Mouse (Mus musculus): ENCODE results near the gene Borcs8. TPM values are rescaled to one million over a fixed set of nuclear protein-coding genes. Genes with fewer than 3 reads are reported as not detected.

The Borcs8 gene
- polyA plus RNA-seq, 1 experiment from 2014 or later, result 60.0 TPM

- Histone ChIP-seq H3K27ac (ENCODE audit: low read length) (no peak overlapping the region), H3K4me3 (replicated peaks; ENCODE audit: low read length) (no peak overlapping the region), H3K36me3 (ENCODE audit: control insufficient read depth, insufficient read depth) (no peaks in the 10 kb centered on the region), H3K4me1 (replicated peaks; ENCODE audit: control insufficient read depth, insufficient read depth, low read length) (no peaks in the 10 kb centered on the region), H3K9me3 (ENCODE audit: control insufficient read depth, low read length) (no peaks in the 10 kb centered on the region), H3K27me3 (replicated peaks; ENCODE audit: control insufficient read depth, insufficient read depth, low read length) (no peaks in the 10 kb centered on the region), H3K9ac (replicated peaks; ENCODE audit: low read depth, low read length) (no peak overlapping the region), H3K4me2 (ENCODE audit: low read length) (no peak overlapping the region)
- no peak for ATAC-seq
- WGBS, result 55% methylated on average over 7 of the region's 7 CpGs
Observed at GRCm38 (mm10) chr8:70188707-70189106, 49.4 kb downstream of the Borcs8 start.

- WGBS, result 76% methylated on average over 5 of the region's 5 CpGs
- Histone ChIP-seq H3K4me1 (replicated peaks; ENCODE audit: control insufficient read depth, insufficient read depth, low read length) (no peaks in the 10 kb centered on the region), H3K4me2 (ENCODE audit: low read length) (no peak overlapping the region), H3K9ac (replicated peaks; ENCODE audit: low read depth, low read length) (no peak overlapping the region), H3K27ac (ENCODE audit: low read length) (no peak overlapping the region), H3K36me3 (ENCODE audit: control insufficient read depth, insufficient read depth) (no peaks in the 10 kb centered on the region), H3K27me3 (replicated peaks; ENCODE audit: control insufficient read depth, insufficient read depth, low read length) (no peaks in the 10 kb centered on the region), H3K9me3 (ENCODE audit: control insufficient read depth, low read length) (no peaks in the 10 kb centered on the region), H3K4me3 (replicated peaks; ENCODE audit: low read length) (no peak overlapping the region)
- ATAC-seq, result no peak
Observed at GRCm38 (mm10) chr8:70193238-70193637, 53.9 kb downstream of the Borcs8 start.

GRCm38 (mm10) chr8:70194191-70194590, 54.9 kb downstream of the Borcs8 start:
- no peak overlapping the region for H3K4me2 ChIP-seq (ENCODE audit: low read length)
- H3K9ac ChIP-seq (replicated peaks; ENCODE audit: low read depth, low read length), result no peak overlapping the region
- H3K4me3 ChIP-seq (replicated peaks; ENCODE audit: low read length), result no peak overlapping the region
- H3K27ac ChIP-seq (ENCODE audit: low read length), result no peak overlapping the region
- H3K9me3 ChIP-seq (ENCODE audit: control insufficient read depth, low read length), result no peaks in the 10 kb centered on the region
- no peaks in the 10 kb centered on the region for H3K36me3 ChIP-seq (ENCODE audit: control insufficient read depth, insufficient read depth)
- no peaks in the 10 kb centered on the region for H3K27me3 ChIP-seq (replicated peaks; ENCODE audit: control insufficient read depth, insufficient read depth, low read length)
- H3K4me1 ChIP-seq (replicated peaks; ENCODE audit: control insufficient read depth, insufficient read depth, low read length), result no peaks in the 10 kb centered on the region
- ATAC-seq, result no peak
- WGBS, result 85% methylated on average over 3 of the region's 3 CpGs

- Histone ChIP-seq H3K9ac (replicated peaks; ENCODE audit: low read depth, low read length) (no peak overlapping the region), H3K27me3 (replicated peaks; ENCODE audit: control insufficient read depth, insufficient read depth, low read length) (no peaks in the 10 kb centered on the region), H3K9me3 (ENCODE audit: control insufficient read depth, low read length) (no peaks in the 10 kb centered on the region), H3K4me1 (replicated peaks; ENCODE audit: control insufficient read depth, insufficient read depth, low read length) (peaks cover 9% of the 10 kb centered on the region; the same call in 1 of the 2 replicates), H3K36me3 (ENCODE audit: control insufficient read depth, insufficient read depth) (no peaks in the 10 kb centered on the region), H3K4me2 (ENCODE audit: low read length) (no peak overlapping the region), H3K27ac (ENCODE audit: low read length) (no peak overlapping the region), H3K4me3 (replicated peaks; ENCODE audit: low read length) (no peak overlapping the region)
- 80% methylated on average over 2 of the region's 2 CpGs for WGBS
- no peak for ATAC-seq
Observed at GRCm38 (mm10) chr8:70195762-70196161, 56.5 kb downstream of the Borcs8 start.

Small RNA genes within 50 kb of the gene (microRNA-seq; reads per million reads assigned to microRNA genes)
- 4.4 reads per million, percentile 19 among the genes with 10 or more reads in this experiment for gene Mir7066

Other genes with a start within 250 kb of the Borcs8 start
- 2.7 and 2.8 TPM in 2 replicates for gene Tssk6, start 237.3 kb upstream of the Borcs8 start, polyA plus RNA-seq (2015; fragmentation: Nextera tagmentation; extraction: Ambion mirVana)
- 144 and 145 TPM in 2 replicates for gene Ndufa13, start 236.9 kb upstream of the Borcs8 start, polyA plus RNA-seq (2015; fragmentation: Nextera tagmentation; extraction: Ambion mirVana)
- 6.7 and 10.1 TPM in 2 replicates for gene Yjefn3, start 236.8 kb upstream of the Borcs8 start, polyA plus RNA-seq (2015; fragmentation: Nextera tagmentation; extraction: Ambion mirVana)
- 22.6 and 23.5 TPM in 2 replicates for gene Gatad2a, start 143.1 kb upstream of the Borcs8 start, polyA plus RNA-seq (2015; fragmentation: Nextera tagmentation; extraction: Ambion mirVana)
- 85.6 and 93.5 TPM in 2 replicates for gene Mau2, start 96.8 kb upstream of the Borcs8 start, polyA plus RNA-seq (2015; fragmentation: Nextera tagmentation; extraction: Ambion mirVana)
- gene Sugp1, start 96.7 kb upstream of the Borcs8 start, polyA plus RNA-seq (2015; fragmentation: Nextera tagmentation; extraction: Ambion mirVana), result 59.2 and 67.5 TPM in 2 replicates
- gene Tm6sf2, start 66.6 kb upstream of the Borcs8 start, polyA plus RNA-seq (2015; fragmentation: Nextera tagmentation; extraction: Ambion mirVana), result 1.0 and 1.2 TPM in 2 replicates
- 0.25 and 0.63 TPM in 2 replicates for gene Hapln4, start 56.0 kb upstream of the Borcs8 start, polyA plus RNA-seq (2015; fragmentation: Nextera tagmentation; extraction: Ambion mirVana)
- gene Ncan, start 18.6 kb upstream of the Borcs8 start, polyA plus RNA-seq (2015; fragmentation: Nextera tagmentation; extraction: Ambion mirVana), result 145 and 166 TPM in 2 replicates
- gene Nr2c2ap, start 8.2 kb upstream of the Borcs8 start, polyA plus RNA-seq (2015; fragmentation: Nextera tagmentation; extraction: Ambion mirVana), result 44.0 and 44.8 TPM in 2 replicates
- 10.5 and 14.4 TPM in 2 replicates for gene Rfxank, start 345 bp upstream of the Borcs8 start, polyA plus RNA-seq (2015; fragmentation: Nextera tagmentation; extraction: Ambion mirVana)
- 0.34 and 0.81 TPM in 2 replicates for gene Mef2b, start 212 bp downstream of the Borcs8 start, polyA plus RNA-seq (2015; fragmentation: Nextera tagmentation; extraction: Ambion mirVana)
- gene Tmem161a, start 32.9 kb downstream of the Borcs8 start, polyA plus RNA-seq (2015; fragmentation: Nextera tagmentation; extraction: Ambion mirVana), result 58.4 and 67.7 TPM in 2 replicates
- 4.0 and 7.2 TPM in 2 replicates for gene Slc25a42, start 72.8 kb downstream of the Borcs8 start, polyA plus RNA-seq (2015; fragmentation: Nextera tagmentation; extraction: Ambion mirVana)
- 87.6 and 104 TPM in 2 replicates for gene Sugp2, start 94.7 kb downstream of the Borcs8 start, polyA plus RNA-seq (2015; fragmentation: Nextera tagmentation; extraction: Ambion mirVana)
- 101 and 109 TPM in 2 replicates for gene Armc6, start 95.0 kb downstream of the Borcs8 start, polyA plus RNA-seq (2015; fragmentation: Nextera tagmentation; extraction: Ambion mirVana)
- gene Homer3, start 143.3 kb downstream of the Borcs8 start, polyA plus RNA-seq (2015; fragmentation: Nextera tagmentation; extraction: Ambion mirVana), result 47.2 and 49.4 TPM in 2 replicates
- 53.7 and 57.5 TPM in 2 replicates for gene Ddx49, start 163.0 kb downstream of the Borcs8 start, polyA plus RNA-seq (2015; fragmentation: Nextera tagmentation; extraction: Ambion mirVana)
- 270 and 273 TPM in 2 replicates for gene Cope, start 163.0 kb downstream of the Borcs8 start, polyA plus RNA-seq (2015; fragmentation: Nextera tagmentation; extraction: Ambion mirVana)
- 32.7 and 35.8 TPM in 2 replicates for gene Cers1, start 176.3 kb downstream of the Borcs8 start, polyA plus RNA-seq (2015; fragmentation: Nextera tagmentation; extraction: Ambion mirVana)
- gene Gdf1, start 190.3 kb downstream of the Borcs8 start, polyA plus RNA-seq (2015; fragmentation: Nextera tagmentation; extraction: Ambion mirVana), result 3.9 and 5.8 TPM in 2 replicates
- gene Upf1, start 213.8 kb downstream of the Borcs8 start, polyA plus RNA-seq (2015; fragmentation: Nextera tagmentation; extraction: Ambion mirVana), result 11.8 and 13.6 TPM in 2 replicates
- gene Comp, start 234.1 kb downstream of the Borcs8 start, polyA plus RNA-seq (2015; fragmentation: Nextera tagmentation; extraction: Ambion mirVana), result 0.51 and 0.75 TPM in 2 replicates

All from forebrain, embryonic 16.5 days (tissue).